Mouse (Mus musculus): ENCODE data around the gene Hivep1.

Hivep1 gene

GRCm38 (mm10) chr13:42112071-42112470 is 60.2 kb downstream of the Hivep1 start:
- DNase-seq (ENCODE audit: low read depth, low spot score): no peak

DNA sequence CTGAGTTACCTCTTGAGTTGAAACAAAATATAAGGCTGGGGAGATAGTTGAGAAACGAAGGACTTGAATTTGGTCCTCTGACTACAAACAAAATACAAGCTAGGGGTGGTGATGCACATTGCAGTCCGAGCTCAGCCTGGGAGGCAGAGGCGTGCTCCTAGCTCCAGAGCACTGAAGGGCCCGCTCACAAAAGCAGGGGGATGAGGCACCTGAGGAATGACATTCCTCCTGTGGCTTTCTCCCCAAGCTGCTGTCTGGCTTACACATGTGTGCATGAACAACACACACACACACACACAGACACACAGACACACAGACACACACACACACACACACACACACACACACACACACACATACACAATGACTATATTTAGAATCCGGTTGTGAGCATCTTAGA is 60.9 kb downstream of the Hivep1 start:
- no peak for DNase-seq (ENCODE audit: low read depth, low spot score)

GRCm38 (mm10) chr13:42113601-42114000 is 61.8 kb downstream of the Hivep1 start:
- no peak for DNase-seq (ENCODE audit: low read depth, low spot score)

GRCm38 (mm10) chr13:42116301-42116700 is 64.5 kb downstream of the Hivep1 start:
- DNase-seq (ENCODE audit: low read depth, low spot score): no peak

DNA sequence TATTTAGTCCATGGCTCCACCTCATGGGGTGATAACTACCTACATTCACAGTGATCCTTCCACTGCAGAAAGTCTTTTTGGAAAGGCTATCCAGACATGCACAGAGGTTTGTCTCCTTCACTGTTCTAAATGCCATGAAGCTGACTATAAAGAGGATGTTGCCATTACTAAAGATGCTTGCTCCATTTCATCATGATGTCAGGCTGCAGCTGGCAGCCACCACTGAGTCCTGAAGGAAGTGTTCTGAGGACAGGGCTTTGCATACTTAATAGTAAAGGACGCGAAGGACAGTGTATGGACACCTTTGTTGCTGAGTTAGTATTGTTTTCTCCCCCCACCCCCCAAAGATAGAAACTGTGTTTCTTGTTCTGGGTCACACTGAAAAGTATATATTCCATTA is 67.2 kb downstream of the Hivep1 start:
- no peak for DNase-seq (ENCODE audit: low read depth, low spot score)

DNA sequence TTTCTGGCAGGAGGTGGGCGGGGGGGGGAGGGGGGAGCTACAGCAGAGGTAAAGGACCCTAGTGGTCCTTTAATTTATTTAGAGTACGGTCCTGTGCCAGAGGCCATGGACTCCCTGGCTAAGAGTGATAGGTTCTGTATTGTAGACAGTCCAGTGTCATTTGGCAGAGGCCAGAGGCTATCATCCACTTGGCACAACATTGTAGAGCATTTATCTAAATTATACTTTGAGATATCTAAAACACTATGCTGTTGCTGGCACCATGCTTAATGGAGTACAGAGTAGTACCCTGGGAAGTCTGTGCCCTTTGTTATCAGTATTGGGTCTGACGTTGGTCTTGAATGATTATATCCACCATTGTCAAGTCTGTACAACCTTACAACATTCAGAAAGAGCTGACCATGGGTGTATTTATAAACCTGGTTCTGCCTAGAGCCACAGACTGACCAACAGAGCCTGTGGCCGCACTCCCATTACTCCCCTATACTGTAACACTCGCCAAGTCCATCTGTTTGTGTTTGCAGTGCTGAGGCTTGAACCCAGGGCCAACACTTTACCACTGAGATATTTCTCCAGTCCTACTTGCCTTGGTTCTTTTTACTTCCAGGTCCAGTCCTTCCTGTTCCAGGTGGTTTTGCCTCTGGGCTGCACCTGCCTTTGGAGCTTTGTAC is 69.4 kb downstream of the Hivep1 start:
- no peak for DNase-seq (ENCODE audit: low read depth, low spot score)

DNA sequence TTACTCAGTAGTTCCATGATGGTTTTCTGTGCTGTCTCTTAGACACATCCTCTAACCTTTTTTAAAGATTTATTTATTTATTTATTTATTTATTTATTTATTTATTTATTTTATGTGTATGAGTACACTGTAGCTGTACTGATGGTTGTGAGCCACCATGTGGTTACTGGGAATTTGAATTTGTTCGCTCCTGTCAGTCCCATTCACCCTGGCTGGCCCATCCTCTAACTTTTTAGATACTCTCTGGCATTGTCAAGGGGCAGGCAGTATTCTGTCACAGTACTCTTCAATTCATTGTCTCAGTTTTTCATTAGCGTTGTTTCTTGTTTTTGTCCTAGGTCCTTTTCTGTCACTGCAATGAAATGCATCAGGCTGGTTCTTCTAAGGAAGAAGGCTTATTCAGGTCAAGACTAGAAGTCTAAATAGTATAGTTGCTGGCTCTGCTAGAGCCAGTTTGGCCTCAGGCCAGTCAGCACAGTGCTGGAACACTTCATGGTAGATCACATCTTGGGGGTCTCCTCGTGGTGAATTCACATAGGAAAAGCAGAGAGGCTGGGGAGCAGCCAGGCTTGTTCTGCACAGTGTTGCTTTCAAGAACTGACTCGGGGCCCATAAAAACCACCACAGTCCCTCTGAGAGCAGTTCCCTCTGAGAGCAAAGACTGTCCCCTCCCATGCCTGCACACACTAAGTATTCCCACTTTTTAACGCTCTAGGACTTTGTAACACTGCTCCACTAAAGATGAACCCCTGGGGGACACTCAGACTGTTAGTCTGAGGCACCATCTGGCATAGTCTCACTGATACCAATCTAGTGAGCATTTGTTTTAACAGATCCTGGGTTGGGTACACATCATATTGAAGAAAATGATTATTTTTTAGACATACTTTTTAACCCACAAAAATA is 70.2 kb downstream of the Hivep1 start:
- DNase-seq (ENCODE audit: low read depth, low spot score): no peak

- DNase-seq (ENCODE audit: low read depth, low spot score): peak; percentile 14
Measured at GRCm38 (mm10) chr13:42144627-42145026, 92.8 kb downstream of the Hivep1 start.

GRCm38 (mm10) chr13:42149328-42150071 is 97.7 kb downstream of the Hivep1 start:
- no peak for DNase-seq (ENCODE audit: low read depth, low spot score)

- peak; percentile 35 for DNase-seq (ENCODE audit: low read depth, low spot score)
Measured at GRCm38 (mm10) chr13:42150072-42150450, 98.2 kb downstream of the Hivep1 start.

GRCm38 (mm10) chr13:42150462-42151127 is 98.8 kb downstream of the Hivep1 start:
- DNase-seq (ENCODE audit: low read depth, low spot score): no peak

DNA sequence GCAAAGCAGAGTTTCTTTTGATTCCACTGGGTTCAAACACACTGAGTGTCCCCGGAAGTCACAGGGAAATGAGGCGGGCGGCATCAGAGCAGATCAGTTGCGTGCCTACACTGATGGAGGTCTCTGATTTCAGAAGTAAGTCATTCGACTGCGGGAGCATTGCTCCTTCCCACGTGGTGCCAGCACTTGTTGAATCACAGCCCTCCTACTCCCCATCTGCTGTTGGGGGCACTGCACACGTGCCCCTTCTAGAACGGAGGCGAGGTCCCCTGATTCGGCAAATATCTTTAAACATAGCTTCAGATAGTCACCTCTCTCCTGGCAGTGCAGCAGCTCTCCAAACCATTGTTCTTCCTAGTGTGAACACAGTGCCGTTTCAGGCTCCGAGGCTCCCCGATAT is 106.4 kb downstream of the Hivep1 start:
- no peak for DNase-seq (ENCODE audit: low read depth, low spot score)

GRCm38 (mm10) chr13:42159416-42160185 is 107.8 kb downstream of the Hivep1 start:
- no peak for DNase-seq (ENCODE audit: low read depth, low spot score)

DNA sequence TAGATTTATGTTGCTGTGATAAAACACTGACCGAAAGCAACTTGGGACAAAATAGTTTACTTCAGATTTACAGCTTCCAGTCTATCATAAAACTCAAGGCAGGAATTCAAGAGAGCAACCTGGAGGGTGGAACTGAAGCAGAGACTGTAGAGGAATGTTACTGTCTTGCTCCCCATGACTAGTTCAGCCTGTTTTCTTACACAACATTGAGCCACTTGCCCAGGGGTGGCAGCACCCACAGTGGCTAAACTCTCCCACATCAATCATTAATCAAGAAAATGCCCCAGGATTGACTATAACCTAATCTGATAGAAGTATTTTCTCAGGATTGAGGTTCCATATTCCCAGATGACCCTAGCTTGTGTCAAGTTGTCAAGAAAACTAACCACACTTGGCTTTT is 119.0 kb downstream of the Hivep1 start:
- DNase-seq (ENCODE audit: low read depth, low spot score): no peak

DNA sequence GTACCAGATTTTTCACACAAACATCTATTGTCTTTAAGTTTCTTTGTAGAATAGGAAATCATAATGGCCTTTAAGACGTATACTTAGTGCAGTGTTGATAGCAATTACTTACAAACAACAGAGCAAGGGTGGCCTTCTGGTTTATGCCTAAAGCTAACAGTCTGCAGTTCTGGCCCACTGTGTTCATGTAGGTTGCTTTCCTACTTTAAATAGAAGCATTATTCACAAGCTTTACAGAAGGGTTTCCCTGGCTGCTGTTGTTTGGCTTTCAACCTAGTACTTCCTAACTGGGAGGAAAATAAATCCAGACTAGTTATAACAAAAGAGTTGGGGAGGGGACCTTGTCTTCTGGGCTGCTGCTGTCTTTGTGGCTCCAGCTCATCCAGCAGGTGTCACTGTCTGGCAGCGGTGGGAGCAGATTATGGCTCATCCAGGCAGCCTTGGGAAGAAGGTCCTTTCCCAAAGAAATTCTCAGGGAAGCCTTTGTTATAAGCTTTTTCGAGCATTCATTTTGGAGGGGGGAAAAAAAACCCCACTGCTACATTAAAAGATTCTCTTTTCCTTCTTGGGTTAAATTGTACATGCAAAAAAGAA is 123.1 kb downstream of the Hivep1 start:
- peak; percentile 45 for DNase-seq (ENCODE audit: low read depth, low spot score)

- no peak for DNase-seq (ENCODE audit: low read depth, low spot score)
Measured at GRCm38 (mm10) chr13:42182635-42183034, 130.8 kb downstream of the Hivep1 start.

GRCm38 (mm10) chr13:42184131-42184530 is 132.3 kb downstream of the Hivep1 start:
- DNase-seq (ENCODE audit: low read depth, low spot score): peak; percentile 42

GRCm38 (mm10) chr13:42193016-42193415 is 141.2 kb downstream of the Hivep1 start:
- no peak for DNase-seq (ENCODE audit: low read depth, low spot score)

- no peak for DNase-seq (ENCODE audit: low read depth, low spot score)
Measured at GRCm38 (mm10) chr13:42195671-42196070, 143.8 kb downstream of the Hivep1 start.

DNA sequence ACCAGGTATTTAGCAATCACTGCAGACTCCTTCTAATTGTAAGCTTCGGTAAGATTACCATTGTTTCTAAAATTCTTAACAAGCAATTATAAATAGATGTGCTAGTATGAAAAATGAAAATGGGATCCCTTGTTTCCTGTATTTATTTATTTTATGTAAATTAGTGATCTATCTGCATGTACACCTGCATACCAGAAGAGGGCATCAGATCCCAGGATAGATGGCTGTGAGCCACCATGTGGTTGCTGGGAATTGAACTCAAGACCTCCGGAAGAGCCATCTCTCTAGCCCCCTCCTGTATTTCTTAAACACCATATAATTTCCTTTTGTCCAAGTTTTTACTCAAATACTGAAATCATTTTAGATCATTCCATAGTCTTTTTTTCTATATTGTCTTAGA is 145.8 kb downstream of the Hivep1 start:
- peak; percentile 21 for DNase-seq (ENCODE audit: low read depth, low spot score)

DNA sequence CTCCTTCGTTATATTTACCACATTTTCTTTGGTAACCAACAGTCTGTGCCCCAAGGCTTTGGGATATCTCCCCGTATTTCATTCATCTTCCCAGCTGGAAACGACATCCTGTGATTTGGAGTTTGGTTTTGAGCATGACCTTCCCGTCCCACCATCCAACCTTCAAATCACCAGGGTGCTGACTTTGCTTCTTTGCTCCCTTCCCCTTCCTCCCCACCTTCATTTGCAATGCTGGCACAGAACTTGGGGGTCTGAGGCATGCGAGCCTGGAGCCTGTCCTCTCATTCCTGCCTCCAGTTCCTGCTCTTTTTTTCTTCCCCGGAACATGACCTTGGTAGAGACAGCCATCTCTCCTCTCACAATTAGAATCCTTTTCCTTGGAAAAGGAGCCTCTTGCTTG is 161.7 kb downstream of the Hivep1 start:
- peak; percentile 57 for DNase-seq (ENCODE audit: low read depth, low spot score)

All from ES-CJ7 (cell line).